Mouse (Mus musculus): ENCODE data around the gene F2. TPM values are rescaled to one million over a fixed set of nuclear protein-coding genes. Genes with fewer than 3 reads are reported as not detected.

The F2 gene
- not detected for polyA plus RNA-seq (2014; fragmentation: Illumina TruSeq; extraction: RNeasy Lipid Tissue Mini Kit (QIAGEN cat#74804); ENCODE audit: low read depth, low replicate concordance)

GRCm38 (mm10) chr2:91636229-91636628 lies at the start of gene F2:
Gene F2 (minus strand): TSS chr2:91636414.

GRCm38 (mm10) chr2:91649553-91650359 lies 13.5 kb upstream of the F2 start, which contains the start of the genes Zfp408 and Arhgap1:
Gene Zfp408 (minus strand): TSS chr2:91649791.
Gene Arhgap1 (plus strand): TSS chr2:91649860.

Other genes with a start within 250 kb of the F2 start
- gene 1110051M20Rik, start 191.7 kb downstream of the F2 start, polyA plus RNA-seq (2014; fragmentation: Illumina TruSeq; extraction: RNeasy Lipid Tissue Mini Kit (QIAGEN cat#74804); ENCODE audit: low read depth, low replicate concordance), result 42.6 TPM
- 0.17 TPM for gene Lrp4, start 178.9 kb downstream of the F2 start, polyA plus RNA-seq (2014; fragmentation: Illumina TruSeq; extraction: RNeasy Lipid Tissue Mini Kit (QIAGEN cat#74804); ENCODE audit: low read depth, low replicate concordance)
- gene Ckap5, start 109.7 kb downstream of the F2 start, polyA plus RNA-seq (2014; fragmentation: Illumina TruSeq; extraction: RNeasy Lipid Tissue Mini Kit (QIAGEN cat#74804); ENCODE audit: low read depth, low replicate concordance), result 143 TPM
- gene Zfp408, start 13.4 kb upstream of the F2 start, polyA plus RNA-seq (2014; fragmentation: Illumina TruSeq; extraction: RNeasy Lipid Tissue Mini Kit (QIAGEN cat#74804); ENCODE audit: low read depth, low replicate concordance), result 2.0 TPM
- 8.2 TPM for gene Arhgap1, start 13.4 kb upstream of the F2 start, polyA plus RNA-seq (2014; fragmentation: Illumina TruSeq; extraction: RNeasy Lipid Tissue Mini Kit (QIAGEN cat#74804); ENCODE audit: low read depth, low replicate concordance)
- gene Atg13, start 74.2 kb upstream of the F2 start, polyA plus RNA-seq (2014; fragmentation: Illumina TruSeq; extraction: RNeasy Lipid Tissue Mini Kit (QIAGEN cat#74804); ENCODE audit: low read depth, low replicate concordance), result 19.2 TPM
- gene Harbi1, start 74.4 kb upstream of the F2 start, polyA plus RNA-seq (2014; fragmentation: Illumina TruSeq; extraction: RNeasy Lipid Tissue Mini Kit (QIAGEN cat#74804); ENCODE audit: low read depth, low replicate concordance), result 11.1 TPM
- 7.0 TPM for gene Ambra1, start 93.7 kb upstream of the F2 start, polyA plus RNA-seq (2014; fragmentation: Illumina TruSeq; extraction: RNeasy Lipid Tissue Mini Kit (QIAGEN cat#74804); ENCODE audit: low read depth, low replicate concordance)